Comparison of ENCODE assay signal across 8 mouse cellular contexts in the genomic region with DNA sequence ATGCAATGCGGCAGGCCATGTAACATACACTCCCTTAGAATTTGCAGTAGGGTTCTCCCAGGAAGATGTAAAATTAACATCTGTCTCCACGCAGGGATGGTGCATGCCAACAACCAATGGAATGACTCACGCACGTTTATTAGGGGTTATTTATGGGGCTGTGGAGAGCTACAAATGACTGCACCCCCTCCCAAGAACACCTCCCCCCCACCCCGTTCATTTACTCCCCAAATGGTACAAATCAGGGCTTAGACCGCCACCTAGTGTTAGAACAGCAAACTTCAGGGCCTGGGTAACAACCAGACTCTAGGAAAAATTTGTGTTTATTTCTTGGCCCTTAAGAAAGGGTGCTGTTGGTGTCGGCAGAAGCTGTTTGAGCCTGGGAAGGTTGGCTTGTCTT. TPM values are rescaled to one million over a fixed set of nuclear protein-coding genes. Genes with fewer than 3 reads are reported as not detected.
DNase-seq lines count a peak whose midpoint lies in the region; ATAC-seq and TF ChIP-seq lines count a peak whose summit lies in the region.
"Had no signal": no experiment of that assay in that cellular context is flagged by ENCODE, and none has a peak within 500 bp of the region (broad histone marks: within the 10 kb centered on the region; RNA-seq: fewer than 3 reads in every experiment).

No protein-coding gene starts in this region.

- no peak for ATAC-seq in megakaryocyte, adult 5-6 weeks (ENCODE audit: poor library complexity, severe bottlenecking)
- ATAC-seq in hindbrain, embryonic 14.5 days (ENCODE audit: low FRiP score), result peak; percentile 13; the same call in 1 of the 2 replicates
- ATAC-seq in liver, postnatal 0 days, result no peak

- TF ChIP-seq EP300 in liver, postnatal 0 days (IDR thresholded peaks at IDR 0.05; ENCODE audit: low read depth), result no peak

- 0 out of 2 replicates have a peak overlapping the region, but pooled peaks have one; percentile 26 for H3K4me2 ChIP-seq in hindbrain, embryonic 14.5 days (replicated peaks)
- H3K4me2 ChIP-seq in liver, postnatal 0 days (ENCODE audit: low read depth, low read length), result no peak overlapping the region

- H3K9ac ChIP-seq in hindbrain, embryonic 14.5 days, result 0 out of 2 replicates have a peak overlapping the region, but pooled peaks have one; percentile 29
- H3K9ac ChIP-seq in liver, postnatal 0 days (replicated peaks), result no peak overlapping the region

- peak overlapping the region; percentile 2; the same call in 1 of the 2 replicates for H3K27ac ChIP-seq in hindbrain, embryonic 14.5 days
- H3K27ac ChIP-seq in liver, postnatal 0 days (ENCODE audit: low read depth), result no peak overlapping the region

- no peaks in the 10 kb centered on the region for H3K9me3 ChIP-seq in megakaryocyte, embryonic 14.5 days
- H3K9me3 ChIP-seq in hindbrain, embryonic 14.5 days (ENCODE audit: control insufficient read depth, low read length), result no peaks in the 10 kb centered on the region
- H3K9me3 ChIP-seq in liver, postnatal 0 days (ENCODE audit: low read length), result no peaks in the 10 kb centered on the region

- peak; percentile 81 for TF ChIP-seq CTCF in liver, postnatal 0 days (IDR thresholded peaks at IDR 0.05; ENCODE audit: low read depth)

- H3K4me1 ChIP-seq in megakaryocyte, embryonic 14.5 days, result peaks cover 40% of the 10 kb centered on the region
- peaks cover 12% of the 10 kb centered on the region for H3K4me1 ChIP-seq in hindbrain, embryonic 14.5 days (replicated peaks; ENCODE audit: control insufficient read depth, insufficient read depth, low read length)
- peaks cover 9% of the 10 kb centered on the region for H3K4me1 ChIP-seq in liver, postnatal 0 days (ENCODE audit: insufficient read depth)

- peak; percentile 76 for DNase-seq in ZHBTc4 (ENCODE audit: low read depth, low spot score)
- DNase-seq in embryo, embryonic 10 days (ENCODE audit: low spot score), result peak; percentile 71
- peak; percentile 89 for DNase-seq in hindbrain, embryonic 14.5 days (ENCODE audit: low spot score)
- DNase-seq in liver, postnatal 0 days, result peak; percentile 61
- peak; percentile 28 to 65 for DNase-seq in spleen, postnatal 10 days (ENCODE audit: low spot score in 2 of 2)

- H3K4me3 ChIP-seq in megakaryocyte, embryonic 14.5 days (replicated peaks), result peak overlapping the region; percentile 71
- H3K4me3 ChIP-seq in hindbrain, embryonic 14.5 days (replicated peaks; ENCODE audit: low read length), result no peak overlapping the region
- H3K4me3 ChIP-seq in liver, postnatal 0 days (ENCODE audit: low read depth, low read length), result no peak overlapping the region

- H3K27me3 ChIP-seq in megakaryocyte, embryonic 14.5 days (replicated peaks), result peaks cover 12% of the 10 kb centered on the region
- H3K27me3 ChIP-seq in hindbrain, embryonic 14.5 days (ENCODE audit: control insufficient read depth, insufficient read depth, low read length), result no peaks in the 10 kb centered on the region
- no peaks in the 10 kb centered on the region for H3K27me3 ChIP-seq in liver, postnatal 0 days (ENCODE audit: insufficient read depth, low read length)

- 20% methylated on average over 7 of the region's 7 CpGs for WGBS in hindbrain, embryonic 14.5 days
- 31% methylated on average over 7 of the region's 7 CpGs for WGBS in liver, postnatal 0 days (ENCODE audit: insufficient replicate concordance)

- no peaks in the 10 kb centered on the region for H3K36me3 ChIP-seq in megakaryocyte, embryonic 14.5 days (replicated peaks; ENCODE audit: low read length)
- no peaks in the 10 kb centered on the region for H3K36me3 ChIP-seq in hindbrain, embryonic 14.5 days (replicated peaks; ENCODE audit: control insufficient read depth, insufficient read depth)
- H3K36me3 ChIP-seq in liver, postnatal 0 days (replicated peaks; ENCODE audit: insufficient read depth, low read length), result no peaks in the 10 kb centered on the region

RNA-seq across cellular contexts. Expression of a gene that starts 3.7 kb away (rescaled TPM):
- 17.3 and 20.8 TPM in 2 replicates for polyA plus RNA-seq in megakaryocyte, embryonic 14.5 days (2012; ENCODE audit: insufficient read depth, low replicate concordance)
- total RNA-seq in megakaryocyte, adult 5-6 weeks (2015), result 10.0 and 12.8 TPM in 2 replicates
- total RNA-seq in megakaryocyte, adult 5-6 weeks (2017), result 9.9 and 11.7 TPM in 2 replicates
- 13.2 and 14.2 TPM in 2 replicates for polyA plus RNA-seq in hindbrain, embryonic 14.5 days (2014; fragmentation: Nextera tagmentation; extraction: Ambion mirVana)
- 5.3 and 6.2 TPM in 2 replicates for polyA plus RNA-seq in liver, postnatal 0 days (2015; fragmentation: Nextera tagmentation; extraction: Ambion mirVana)

RNA-seq across cellular contexts. Expression of a gene that starts 3.7 kb away (rescaled TPM):
- 125 and 217 TPM in 2 replicates for polyA plus RNA-seq in megakaryocyte, embryonic 14.5 days (2012; ENCODE audit: insufficient read depth, low replicate concordance)
- 30.2 and 35.4 TPM in 2 replicates for total RNA-seq in megakaryocyte, adult 5-6 weeks (2015)
- total RNA-seq in megakaryocyte, adult 5-6 weeks (2017), result 6.1 and 7.1 TPM in 2 replicates
- 26.8 and 27.6 TPM in 2 replicates for polyA plus RNA-seq in hindbrain, embryonic 14.5 days (2014; fragmentation: Nextera tagmentation; extraction: Ambion mirVana)
- polyA plus RNA-seq in liver, postnatal 0 days (2015; fragmentation: Nextera tagmentation; extraction: Ambion mirVana), result 3.5 and 4.3 TPM in 2 replicates

RNA-seq across cellular contexts. Expression of a gene that starts 29.5 kb away (rescaled TPM):
- polyA plus RNA-seq in megakaryocyte, embryonic 14.5 days (2012; ENCODE audit: insufficient read depth, low replicate concordance), result not detected in 2 replicates
- not detected in 2 replicates for total RNA-seq in megakaryocyte, adult 5-6 weeks (2015)
- total RNA-seq in megakaryocyte, adult 5-6 weeks (2017), result not detected in 2 replicates
- polyA plus RNA-seq in hindbrain, embryonic 14.5 days (2014; fragmentation: Nextera tagmentation; extraction: Ambion mirVana), result 0.33 and 0.51 TPM in 2 replicates
- polyA plus RNA-seq in liver, postnatal 0 days (2015; fragmentation: Nextera tagmentation; extraction: Ambion mirVana), result not detected in 2 replicates
- total RNA-seq: gastrocnemius, postnatal 4 days had no signal

RNA-seq across cellular contexts. Expression of a gene that starts 54.6 kb away (rescaled TPM):
- 0.28 TPM in 1 of 2 replicates, not detected in the other for polyA plus RNA-seq in megakaryocyte, embryonic 14.5 days (2012; ENCODE audit: insufficient read depth, low replicate concordance)
- total RNA-seq in megakaryocyte, adult 5-6 weeks (2015), result 1.4 and 2.2 TPM in 2 replicates
- total RNA-seq in megakaryocyte, adult 5-6 weeks (2017), result 0.26 TPM in 1 of 2 replicates, not detected in the other
- 0.12 and 0.13 TPM in 2 replicates for polyA plus RNA-seq in hindbrain, embryonic 14.5 days (2014; fragmentation: Nextera tagmentation; extraction: Ambion mirVana)
- not detected in 2 replicates for polyA plus RNA-seq in liver, postnatal 0 days (2015; fragmentation: Nextera tagmentation; extraction: Ambion mirVana)
- total RNA-seq: gastrocnemius, postnatal 4 days had no signal
